Mouse (Mus musculus) CH12.LX (cell line): ENCODE measurements around the gene Vmn1r35. TPM values are rescaled to one million over a fixed set of nuclear protein-coding genes. Genes with fewer than 3 reads are reported as not detected.
"Not testable (repeated sequence)": the region's sequence is repeated elsewhere in the genome, so short reads cannot be mapped to it uniquely, and the experiment has no call there.

Experiments
- DNase-seq: peaks from one replicate; pipeline ENCODE4 v3.0.0-alpha.2; 2013; ENCODE audit errors: extremely low read depth
- H3K27ac ChIP-seq: 2 replicates; pipeline ENCODE4 v1.5.1; 2012; ENCODE audit warnings: low read depth, mild to moderate bottlenecking, control low read depth, moderate library complexity; ENCODE audit not compliant: insufficient read depth
- H3K27me3 ChIP-seq: replicated peaks from 2 replicates; pipeline ENCODE3; 2012; ENCODE audit warnings: inconsistent platforms
- H3K36me3 ChIP-seq, 2 experiments: replicated peaks in 1 of 2; 2 replicates each; pipeline versions ENCODE3 to v1.6.1; 2012; ENCODE audit warnings: inconsistent platforms in 1 of 2, low read length in 1 of 2, mild to moderate bottlenecking in 1 of 2, mixed read lengths in 1 of 2, moderate library complexity in 1 of 2; ENCODE audit not compliant: control insufficient read depth in 1 of 2, insufficient read depth in 1 of 2
- H3K4me1 ChIP-seq, 2 experiments: 2 replicates each; pipeline ENCODE4 v1.6.1; 2012; ENCODE audit warnings: inconsistent platforms in 1 of 2, moderate library complexity in 1 of 2; ENCODE audit not compliant: insufficient read depth in 2 of 2, control insufficient read depth in 1 of 2
- H3K4me2 ChIP-seq: 2 replicates; pipeline ENCODE4 v1.6.1; 2012; ENCODE audit warnings: low read depth, mild to moderate bottlenecking, control low read depth; ENCODE audit not compliant: poor library complexity, insufficient read depth, severe bottlenecking
- H3K4me3 ChIP-seq, 3 experiments: fragments of 150-350 bp in 1 of 3; sonication (generic) in 1 of 3; replicated peaks in 1 of 3; 2 replicates each; pipeline versions ENCODE3 to v1.5.1; 2011 to 2012; ENCODE audit warnings: low read depth in 2 of 3, low read length in 2 of 3, mild to moderate bottlenecking in 2 of 3, moderate library complexity in 2 of 3, control low read depth in 1 of 3, improper control_type of control experiment in 1 of 3, inconsistent platforms in 1 of 3, mixed read lengths in 1 of 3; ENCODE audit not compliant: poor library complexity in 1 of 3
- H3K79me2 ChIP-seq: replicated peaks from 2 replicates; pipeline ENCODE4 v1.6.1; 2012; ENCODE audit warnings: mild to moderate bottlenecking, moderate library complexity; ENCODE audit not compliant: control insufficient read depth, poor library complexity, insufficient read depth, severe bottlenecking; ENCODE audit errors: extremely low read depth
- H3K9ac ChIP-seq: 2 replicates; pipeline ENCODE4 v1.6.1; 2012; ENCODE audit warnings: low read depth, mild to moderate bottlenecking, control low read depth, moderate library complexity; ENCODE audit not compliant: insufficient read depth
- H3K9me3 ChIP-seq: replicated peaks from 2 replicates; pipeline ENCODE3; 2012; ENCODE audit warnings: low read length, inconsistent platforms, mixed read lengths
- CHD2 ChIP-seq: IDR thresholded peaks from 2 replicates; pipeline ENCODE4 v1.6.1; 2011; ENCODE audit warnings: low read length, improper control_type of control experiment
- E2F4 ChIP-seq: IDR thresholded peaks from 2 replicates; pipeline ENCODE4 v1.6.1; 2011; ENCODE audit warnings: low read depth, low read length, improper control_type of control experiment; ENCODE audit not compliant: insufficient replicate concordance
- EP300 ChIP-seq: IDR thresholded peaks from 2 replicates; pipeline ENCODE4 v1.6.1; 2011; ENCODE audit warnings: low read length, improper control_type of control experiment
- ETS1 ChIP-seq: conservative IDR thresholded peaks from 2 replicates; pipeline ENCODE4 v1.6.1; 2012; ENCODE audit warnings: low read depth, mild to moderate bottlenecking, inconsistent platforms, low read length, improper control_type of control experiment, moderate library complexity
- GABPA ChIP-seq: IDR thresholded peaks from 2 replicates; pipeline ENCODE4 v1.6.1; 2012; ENCODE audit warnings: low read depth, low read length, improper control_type of control experiment, inconsistent platforms; ENCODE audit not compliant: insufficient replicate concordance
- HCFC1 ChIP-seq: IDR thresholded peaks from 2 replicates; pipeline ENCODE4 v1.6.1; 2012; ENCODE audit warnings: low read depth, mild to moderate bottlenecking, inconsistent platforms, low read length, improper control_type of control experiment
- JUN ChIP-seq: IDR thresholded peaks from 2 replicates; pipeline ENCODE4 v1.6.1; 2011; ENCODE audit warnings: low read depth, mild to moderate bottlenecking, low read length, improper control_type of control experiment, moderate library complexity; ENCODE audit not compliant: insufficient read depth
- JUND ChIP-seq: conservative IDR thresholded peaks from 2 replicates; pipeline ENCODE4 v1.6.1; 2011; ENCODE audit warnings: low read depth, low read length, improper control_type of control experiment
- MAX ChIP-seq: IDR thresholded peaks from 2 replicates; pipeline ENCODE4 v1.6.1; 2011; ENCODE audit warnings: low read length, improper control_type of control experiment
- MAZ ChIP-seq: IDR thresholded peaks from 2 replicates; pipeline ENCODE4 v1.6.1; 2012; ENCODE audit warnings: low read depth, mild to moderate bottlenecking, inconsistent platforms, low read length, improper control_type of control experiment, moderate library complexity
- MYC ChIP-seq: IDR thresholded peaks from 2 replicates; pipeline ENCODE4 v1.6.1; 2011; ENCODE audit warnings: low read depth, mild to moderate bottlenecking, improper control_type of control experiment, low read length
- NRF1 ChIP-seq: IDR thresholded peaks from 2 replicates; pipeline ENCODE4 v1.6.1; 2014; ENCODE audit warnings: low read depth, mild to moderate bottlenecking, inconsistent platforms, low read length, improper control_type of control experiment, moderate library complexity
- POLR2AphosphoS2 ChIP-seq: IDR thresholded peaks from 2 replicates; pipeline ENCODE4 v1.6.1; 2011; ENCODE audit warnings: low read depth, low read length, improper control_type of control experiment
- UBTF ChIP-seq: IDR thresholded peaks from 2 replicates; pipeline ENCODE4 v1.6.1; 2012; ENCODE audit warnings: low read depth, mild to moderate bottlenecking, inconsistent platforms, low read length, improper control_type of control experiment, moderate library complexity
- USF1 ChIP-seq: IDR thresholded peaks from 2 replicates; pipeline ENCODE4 v1.6.1; 2014; ENCODE audit warnings: low read depth, mild to moderate bottlenecking, inconsistent platforms, low read length, improper control_type of control experiment
- USF2 ChIP-seq: conservative IDR thresholded peaks from 2 replicates; pipeline ENCODE4 v1.6.1; 2011; ENCODE audit warnings: low read depth, low read length, improper control_type of control experiment
- ZKSCAN1 ChIP-seq: IDR thresholded peaks from 2 replicates; pipeline ENCODE4 v1.6.1; 2012; ENCODE audit warnings: low read depth, inconsistent platforms, low read length, improper control_type of control experiment, borderline replicate concordance
- ZMIZ1 ChIP-seq: IDR thresholded peaks from 2 replicates; pipeline ENCODE4 v1.6.1; 2012; ENCODE audit warnings: low read depth, mild to moderate bottlenecking, inconsistent platforms, low read length, improper control_type of control experiment
- ZNF384 ChIP-seq: IDR thresholded peaks from 2 replicates; pipeline ENCODE4 v1.6.1; 2012; ENCODE audit warnings: low read depth, low read length, improper control_type of control experiment, inconsistent platforms
- dilution Hi-C: fragments of 300-500 bp; cut with MboI; formaldehyde crosslinking; loops from 2 replicates; pipeline ENCODE4 v1.14.3; 2020; ENCODE audit warnings: low sequenced_read_pairs; ENCODE audit not compliant: extremely low pct_unique_long_range_greater_than_20kb, extremely low pct_ligation_motif_present
- in situ Hi-C: fragments of 300-500 bp; cut with MboI; formaldehyde crosslinking; loops from 3 replicates; pipeline ENCODE4 v1.14.3; 2019; ENCODE audit warnings: low sequenced_read_pairs, low pct_ligation_motif_present, low pct_unique_long_range_greater_than_20kb, mixed read lengths
- polyA plus RNA-seq: library from polyadenylated mRNA; unstranded; fragments of >175 nt; gene quantifications from 2 replicates; pipeline ENCODE4 v1.2.1, GENCODE M21; 2012; ENCODE audit warnings: low read depth; ENCODE audit not compliant: insufficient read length
- total RNA-seq, 2 experiments: library from RNA; depleted of rRNA; stranded (reverse); fragments of 300-350 nt in 1 of 2; fragments of >200 nt in 1 of 2; gene quantifications; 2 replicates each; pipeline ENCODE4 v1.2.3; 2012 to 2014

The Vmn1r35 gene
- not detected in 2 replicates for total RNA-seq (2012; rRNA removed)
- not detected in 2 replicates for total RNA-seq (2014; rRNA removed)
- not detected in 2 replicates for polyA plus RNA-seq

DNA sequence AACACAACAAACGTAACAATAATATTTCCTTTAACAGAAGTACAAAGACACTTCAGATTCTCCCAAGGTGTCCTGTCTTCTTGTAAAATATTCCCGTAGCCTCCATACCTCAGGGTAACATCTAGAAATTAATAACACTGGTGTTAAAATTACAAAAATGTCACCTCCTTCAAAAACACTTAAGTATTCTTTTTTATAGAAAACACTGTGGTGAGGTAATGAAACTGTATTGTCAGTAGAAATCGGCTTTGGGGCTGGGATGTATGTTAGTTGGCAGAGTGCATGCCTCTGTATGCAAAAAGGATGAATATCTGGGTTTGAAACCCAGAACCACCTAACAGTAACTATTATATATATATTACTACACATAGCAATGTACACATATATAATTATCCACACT, at the start of gene Vmn1r35:
Gene Vmn1r35, minus strand, starts transcription at position 101 of the 400 bp plus-strand sequence.
- TF ChIP-seq ETS1 (no peak), MAZ (no peak), E2F4 (no peak), UBTF (no peak), USF1 (no peak), MAX (no peak)
- no peak for DNase-seq
- H3K9ac ChIP-seq = no peak within 1 kb of the TSS
- no peaks in the 10 kb centered on the region for H3K27me3 ChIP-seq
- no peak within 1 kb of the TSS for H3K4me2 ChIP-seq
- no peak within 1 kb of the TSS for H3K27ac ChIP-seq
- in situ Hi-C loops = no loop called here
- H3K4me3 ChIP-seq = no peak within 1 kb of the TSS
- no peaks in the 10 kb centered on the region for H3K79me2 ChIP-seq
- no peaks in the 10 kb centered on the region for H3K36me3 ChIP-seq
- H3K4me1 ChIP-seq = no peaks in the 10 kb centered on the region
- dilution Hi-C loops = no loop called here
- no peaks in the 10 kb centered on the region for H3K9me3 ChIP-seq

DNA sequence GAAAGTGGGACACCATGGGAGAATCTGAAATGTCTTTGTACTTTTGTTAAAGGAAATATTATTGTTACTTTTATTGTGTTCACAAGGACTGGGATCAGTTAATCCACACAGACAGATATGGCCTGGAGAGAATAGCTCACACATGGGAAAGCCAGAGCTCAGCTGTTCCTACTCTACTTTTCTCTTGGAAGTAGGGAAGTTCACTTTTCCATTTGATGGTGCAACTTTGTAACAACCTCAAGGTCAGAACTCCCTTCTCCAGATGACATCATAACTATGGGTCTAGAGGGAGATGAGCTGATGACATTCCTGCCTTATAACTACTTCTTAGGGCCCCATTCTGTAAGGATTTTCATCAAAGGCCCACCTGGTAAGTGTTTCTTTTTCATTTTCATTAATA, 43.4 kb upstream of the Vmn1r35 start, which contains the start of gene Vmn1r37:
Gene Vmn1r37, plus strand, starts transcription at position 301 of the 400 bp plus-strand sequence.
- in situ Hi-C loops, DNase-seq, H3K4me2 ChIP-seq, H3K27me3 ChIP-seq, H3K9me3 ChIP-seq, H3K9ac ChIP-seq, H3K36me3 ChIP-seq, dilution Hi-C loops, H3K79me2 ChIP-seq, H3K27ac ChIP-seq, H3K4me1 ChIP-seq, H3K4me3 ChIP-seq: not testable (repeated sequence)

- dilution Hi-C loops, H3K4me1 ChIP-seq, H3K4me3 ChIP-seq, H3K9me3 ChIP-seq, H3K4me2 ChIP-seq, H3K79me2 ChIP-seq, H3K27me3 ChIP-seq, H3K27ac ChIP-seq, DNase-seq, in situ Hi-C loops, H3K9ac ChIP-seq, H3K36me3 ChIP-seq: not testable (repeated sequence)
Observed at GRCm38 (mm10) chr6:66719068-66719467, 33.4 kb upstream of the Vmn1r35 start, which contains the start of gene Vmn1r36. Gene Vmn1r36 (minus strand): TSS chr6:66719168.

DNA sequence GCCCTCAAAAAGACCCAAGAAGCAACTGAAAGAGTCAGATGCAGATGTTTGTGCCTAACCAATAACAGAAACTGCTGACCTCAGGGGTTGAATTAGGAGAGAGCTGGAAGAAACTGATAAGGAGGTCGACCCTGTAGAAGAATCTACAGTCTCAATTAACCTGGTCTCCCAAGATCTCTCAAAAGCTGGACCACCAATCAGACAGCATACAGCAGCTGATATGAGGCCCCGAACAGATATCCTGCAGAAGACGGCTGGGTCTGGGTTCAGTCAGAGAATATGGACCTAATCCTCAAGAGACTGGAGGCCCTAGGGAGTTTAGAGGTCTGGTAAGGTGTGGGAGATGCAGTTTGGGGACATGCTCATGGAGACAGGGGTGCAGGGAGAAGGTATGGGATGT, 28.1 kb upstream of the Vmn1r35 start:
- dilution Hi-C loops = no loop called here
- in situ Hi-C loops = no loop called here
- Histone ChIP-seq H3K4me3 (no peak overlapping the region), H3K4me1 (no peaks in the 10 kb centered on the region), H3K27ac (no peak overlapping the region), H3K79me2 (no peaks in the 10 kb centered on the region), H3K4me2 (no peak overlapping the region), H3K36me3 (no peaks in the 10 kb centered on the region), H3K9ac (no peak overlapping the region), H3K27me3 (no peaks in the 10 kb centered on the region), H3K9me3 (no peaks in the 10 kb centered on the region)
- DNase-seq = no peak
- TF ChIP-seq ZNF384 = no peak
- no peak for TF ChIP-seq MYC
- TF ChIP-seq MAX = no peak
- TF ChIP-seq ZKSCAN1 = no peak
- TF ChIP-seq JUND = no peak
- no peak for TF ChIP-seq ZMIZ1
- TF ChIP-seq ETS1 = no peak
- no peak for TF ChIP-seq USF2
- TF ChIP-seq NRF1 = no peak
- TF ChIP-seq JUN = no peak
- no peak for TF ChIP-seq POLR2AphosphoS2
- no peak for TF ChIP-seq CHD2
- TF ChIP-seq HCFC1 = no peak
- no peak for TF ChIP-seq EP300
- no peak for TF ChIP-seq GABPA
